15 mouse cellular contexts compared by ENCODE assay signal in genomic region chr5:131722361-131722760, GRCm38 (mm10).
DNase-seq lines count a peak whose midpoint lies in the region; ATAC-seq lines count a peak whose summit lies in the region.
"Had no signal": no experiment of that assay in that cellular context is flagged by ENCODE, and none has a peak within 500 bp of the region (broad histone marks: within the 10 kb centered on the region; RNA-seq: fewer than 3 reads in every experiment).

No protein-coding gene starts in this region.

- no peak overlapping the region for H3K4me2 ChIP-seq in intestine, embryonic 14.5 days (ENCODE audit: low read length)

- H3K27me3 ChIP-seq in intestine, embryonic 14.5 days (replicated peaks; ENCODE audit: control insufficient read depth, insufficient read depth, low read length) = no peaks in the 10 kb centered on the region

- no peaks in the 10 kb centered on the region for H3K36me3 ChIP-seq in intestine, embryonic 14.5 days (ENCODE audit: control insufficient read depth, insufficient read depth, low read length)

- ATAC-seq in intestine, embryonic 14.5 days (replicated peaks; ENCODE audit: low FRiP score, low TSS enrichment, low read depth) = peak; percentile 74; the same call in 1 of the 2 replicates
- ATAC-seq: CD4-positive, CD25-positive, alpha-beta regulatory T cell, adult 4 months; forebrain, postnatal 0 days; inflammation-experienced regulatory T-cells, adult 6 months; lung, postnatal 0 days had no signal

- no peak overlapping the region for H3K27ac ChIP-seq in intestine, embryonic 14.5 days (ENCODE audit: low read depth)
- H3K27ac ChIP-seq: heart, adult 2 months had no signal

- DNase-seq in kidney, postnatal 14 days = peak; percentile 7
- DNase-seq in kidney, adult 9 months = no peak
- peak; percentile 9 for DNase-seq in testis, postnatal 14 days (ENCODE audit: low spot score)
- no peak for DNase-seq in testis, postnatal 10 days (ENCODE audit: low spot score)
- DNase-seq in intestine, embryonic 14.5 days (ENCODE audit: low spot score) = no peak
- no peak for DNase-seq in cerebellum, postnatal 36 days
- DNase-seq in frontal cortex, postnatal 14 days (ENCODE audit: low spot score in 2 of 2) = no peak
- DNase-seq: adrenal gland, adult 8-10 months; cerebellum, adult 2 months; forebrain, postnatal 0 days; heart, adult 2 months had no signal

- no peak overlapping the region for H3K4me3 ChIP-seq in intestine, embryonic 14.5 days (ENCODE audit: low read depth, low read length)
- H3K4me3 ChIP-seq: heart, adult 2 months; megakaryocyte, embryonic 14.5 days had no signal

- H3K9ac ChIP-seq in intestine, embryonic 14.5 days (ENCODE audit: low read length) = no peak overlapping the region
- H3K9ac ChIP-seq: forebrain, postnatal 0 days had no signal

- 49% methylated on average over 4 of the region's 4 CpGs for WGBS in intestine, embryonic 14.5 days

- no peaks in the 10 kb centered on the region for H3K9me3 ChIP-seq in intestine, embryonic 14.5 days (ENCODE audit: control insufficient read depth, low read length)

- H3K4me1 ChIP-seq in intestine, embryonic 14.5 days (replicated peaks; ENCODE audit: control insufficient read depth, insufficient read depth, low read length) = no peaks in the 10 kb centered on the region

Comparison
In these comparisons a context has a peak if more than half of its experiments do, and no peak if none do; other contexts are left out.
1. DNase-seq: peak in kidney, postnatal 14 days (single experiment) and testis, postnatal 14 days (single experiment); none in kidney, adult 9 months (single experiment), testis, postnatal 10 days (single experiment), intestine, embryonic 14.5 days (single experiment), cerebellum, postnatal 36 days (0 of 2) and frontal cortex, postnatal 14 days (0 of 2).